Mouse (Mus musculus): ENCODE data around the gene Agrn. TPM values are rescaled to one million over a fixed set of nuclear protein-coding genes. Genes with fewer than 3 reads are reported as not detected.

Agrn gene
- total and polyA plus RNA-seq, 2 experiments from 2014 or later: 20.1 to 94.4 TPM

DNA sequence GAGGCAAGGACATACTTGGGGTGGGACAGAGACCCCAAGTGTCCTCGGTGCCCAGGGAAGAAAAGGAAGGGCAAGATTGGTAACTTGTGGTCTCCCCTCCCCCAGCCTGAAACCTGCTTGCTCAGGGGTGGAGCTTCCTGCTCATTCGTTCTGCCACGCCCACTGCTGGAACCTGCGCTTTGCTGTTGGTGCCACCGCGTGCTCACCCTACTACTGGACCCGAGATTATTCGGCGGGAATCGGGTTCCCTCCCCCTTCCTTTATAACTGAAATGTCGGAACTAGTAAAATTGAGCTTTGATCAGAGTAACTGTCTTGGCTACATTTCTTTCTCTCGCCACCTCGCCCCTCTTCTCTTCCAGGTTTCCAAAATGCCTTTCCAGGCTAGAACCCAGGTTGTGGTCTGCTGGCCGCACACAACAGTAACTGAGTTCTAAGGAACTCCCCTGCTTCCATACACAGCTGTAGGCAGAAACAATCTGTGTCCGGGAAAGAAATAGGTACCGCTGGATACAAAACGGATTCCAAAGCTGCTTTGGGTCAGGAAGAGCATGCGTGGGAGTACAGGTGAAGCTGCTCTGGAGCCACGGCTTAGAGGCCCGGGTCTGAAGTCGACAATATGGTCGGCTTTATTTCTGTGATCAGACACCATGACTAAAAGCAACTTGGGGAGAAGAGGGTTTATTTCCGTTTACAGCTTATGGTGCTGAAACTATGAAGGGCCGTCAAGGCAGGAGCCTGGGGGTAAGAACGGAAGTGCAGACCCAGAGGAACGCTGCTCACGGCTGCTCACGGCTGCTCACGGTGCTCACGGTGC is 60.8 kb downstream of the Agrn start:
- H3K36me3 ChIP-seq (replicated peaks; ENCODE audit: control insufficient read depth, insufficient read depth, low read length): no peaks in the 10 kb centered on the region
- H3K9ac ChIP-seq (replicated peaks; ENCODE audit: low read depth, low read length): no peak overlapping the region
- ATAC-seq (ENCODE audit: insufficient read depth, low read depth) (no peak), DNase-seq (ENCODE audit: low spot score) (no peak)
- H3K4me3 ChIP-seq (ENCODE audit: low read depth, low read length): no peak overlapping the region
- 92% methylated on average over 28 of the region's 30 CpGs for WGBS
- TF ChIP-seq CTCF (IDR thresholded peaks at IDR 0.05; ENCODE audit: low read depth) (no peak), EP300 (IDR thresholded peaks at IDR 0.05; ENCODE audit: low read depth) (no peak)
- no peaks in the 10 kb centered on the region for H3K27me3 ChIP-seq (ENCODE audit: control insufficient read depth, insufficient read depth, low read length)
- H3K9me3 ChIP-seq (replicated peaks; ENCODE audit: control insufficient read depth, low read length): 0 out of 2 replicates have a peak, but pooled peaks cover 2% of the 10 kb centered on the region
- H3K27ac ChIP-seq (ENCODE audit: low read depth): no peak overlapping the region
- H3K4me2 ChIP-seq (ENCODE audit: low read depth, low read length): no peak overlapping the region
- H3K4me1 ChIP-seq (ENCODE audit: control insufficient read depth, insufficient read depth): no peaks in the 10 kb centered on the region

DNA sequence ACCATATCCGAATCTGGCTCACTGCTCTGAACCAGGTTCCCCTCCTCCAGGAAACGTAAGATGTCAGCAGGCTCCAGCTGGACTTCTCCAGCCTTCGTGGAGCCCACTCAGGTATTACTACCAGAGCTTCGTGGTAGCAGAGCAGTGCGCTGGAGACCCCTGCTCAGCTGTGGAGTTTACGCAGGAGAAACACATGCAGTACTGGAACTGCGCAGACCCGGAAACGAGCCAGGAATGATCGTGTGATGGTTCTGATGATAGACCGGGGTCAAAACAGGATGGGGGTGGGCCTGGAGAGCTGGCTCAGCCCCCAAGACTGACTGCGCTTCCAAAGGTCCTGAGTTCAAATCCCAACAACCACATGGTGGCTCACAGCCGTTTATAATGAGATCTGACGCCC is 61.5 kb downstream of the Agrn start:
- Histone ChIP-seq H3K27me3 (ENCODE audit: control insufficient read depth, insufficient read depth, low read length) (no peaks in the 10 kb centered on the region), H3K36me3 (replicated peaks; ENCODE audit: control insufficient read depth, insufficient read depth, low read length) (no peaks in the 10 kb centered on the region), H3K4me3 (ENCODE audit: low read depth, low read length) (no peak overlapping the region), H3K4me1 (ENCODE audit: control insufficient read depth, insufficient read depth) (no peaks in the 10 kb centered on the region), H3K9ac (replicated peaks; ENCODE audit: low read depth, low read length) (no peak overlapping the region), H3K9me3 (replicated peaks; ENCODE audit: control insufficient read depth, low read length) (0 out of 2 replicates have a peak, but pooled peaks cover 2% of the 10 kb centered on the region), H3K27ac (ENCODE audit: low read depth) (no peak overlapping the region), H3K4me2 (ENCODE audit: low read depth, low read length) (no peak overlapping the region)
- no peak for DNase-seq (ENCODE audit: low spot score)
- TF ChIP-seq EP300 (IDR thresholded peaks at IDR 0.05; ENCODE audit: low read depth) (no peak), CTCF (IDR thresholded peaks at IDR 0.05; ENCODE audit: low read depth) (no peak)
- 93% methylated on average over 14 of the region's 14 CpGs for WGBS
- ATAC-seq (ENCODE audit: insufficient read depth, low read depth): no peak

DNA sequence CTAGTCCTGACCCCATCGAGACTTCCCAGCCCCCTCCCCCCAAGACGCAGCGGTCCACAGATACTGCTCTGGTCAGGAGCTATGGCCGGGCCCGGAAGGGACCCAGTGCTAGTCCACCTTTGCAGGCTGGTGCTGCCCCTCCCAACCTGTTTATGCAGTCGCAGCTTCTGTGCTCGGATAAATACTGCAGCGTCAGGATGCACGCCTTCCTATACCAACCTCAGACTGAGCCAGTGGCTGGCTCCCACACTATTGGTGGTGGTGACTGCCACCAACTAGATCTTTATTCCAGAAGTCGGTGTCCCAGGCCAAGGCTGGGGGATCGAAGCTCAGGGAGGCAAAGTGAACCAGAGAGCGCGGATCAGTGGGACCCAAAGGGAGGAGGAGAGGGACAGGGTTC is 62.2 kb downstream of the Agrn start:
- 92% methylated on average over 13 of the region's 13 CpGs for WGBS
- no peaks in the 10 kb centered on the region for H3K36me3 ChIP-seq (replicated peaks; ENCODE audit: control insufficient read depth, insufficient read depth, low read length)

DNA sequence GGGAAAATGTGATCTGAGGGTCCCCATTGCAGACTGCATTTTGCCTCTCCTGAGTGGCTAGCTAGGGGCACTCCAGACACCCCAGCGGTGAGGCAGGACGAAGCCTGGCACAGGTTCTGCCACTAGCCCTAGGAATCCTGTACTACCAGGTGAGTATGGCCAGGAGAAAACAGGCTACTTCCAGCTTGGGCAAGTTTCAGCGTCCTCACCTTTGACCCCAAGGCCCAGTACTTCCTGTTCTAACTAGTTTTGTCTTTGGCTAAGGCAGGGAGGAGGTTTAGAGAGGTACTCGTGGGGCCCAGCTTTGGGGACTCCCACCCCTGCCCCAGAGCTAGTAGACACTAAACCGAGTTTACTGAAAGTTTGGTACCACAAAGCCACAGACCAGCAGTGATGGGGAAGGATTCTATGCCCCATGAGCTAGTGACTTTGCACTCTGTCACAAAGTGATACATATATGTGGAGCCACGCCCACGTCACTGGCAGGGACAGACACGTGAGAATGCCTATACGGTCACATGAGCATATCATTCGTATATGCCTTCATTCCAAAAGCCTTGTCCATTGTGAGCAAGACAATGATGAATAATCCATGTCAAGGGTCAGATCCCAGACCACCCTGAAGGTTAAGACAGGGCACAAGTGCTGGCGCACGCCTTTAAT is 63.2 kb downstream of the Agrn start:
- H3K9me3 ChIP-seq (replicated peaks; ENCODE audit: control insufficient read depth, low read length): no peaks in the 10 kb centered on the region
- H3K4me2 ChIP-seq (ENCODE audit: low read depth, low read length): no peak overlapping the region
- no peak overlapping the region for H3K27ac ChIP-seq (ENCODE audit: low read depth)
- TF ChIP-seq CTCF (IDR thresholded peaks at IDR 0.05; ENCODE audit: low read depth) (no peak), EP300 (IDR thresholded peaks at IDR 0.05; ENCODE audit: low read depth) (no peak)
- no peaks in the 10 kb centered on the region for H3K36me3 ChIP-seq (replicated peaks; ENCODE audit: control insufficient read depth, insufficient read depth, low read length)
- no peak overlapping the region for H3K4me3 ChIP-seq (ENCODE audit: low read depth, low read length)
- ATAC-seq (ENCODE audit: insufficient read depth, low read depth) (no peak), DNase-seq (ENCODE audit: low spot score) (no peak)
- no peaks in the 10 kb centered on the region for H3K27me3 ChIP-seq (ENCODE audit: control insufficient read depth, insufficient read depth, low read length)
- no peak overlapping the region for H3K9ac ChIP-seq (replicated peaks; ENCODE audit: low read depth, low read length)
- WGBS: 75% methylated on average over 12 of the region's 12 CpGs
- no peaks in the 10 kb centered on the region for H3K4me1 ChIP-seq (ENCODE audit: control insufficient read depth, insufficient read depth)

More for the DNA sequence above, 62.2 kb downstream of the Agrn start:
- Histone ChIP-seq H3K4me2 (ENCODE audit: low read depth, low read length) (no peak overlapping the region), H3K4me3 (ENCODE audit: low read depth, low read length) (no peak overlapping the region), H3K9ac (replicated peaks; ENCODE audit: low read depth, low read length) (no peak overlapping the region), H3K27me3 (ENCODE audit: control insufficient read depth, insufficient read depth, low read length) (no peaks in the 10 kb centered on the region), H3K9me3 (replicated peaks; ENCODE audit: control insufficient read depth, low read length) (0 out of 2 replicates have a peak, but pooled peaks cover 2% of the 10 kb centered on the region), H3K4me1 (ENCODE audit: control insufficient read depth, insufficient read depth) (no peaks in the 10 kb centered on the region), H3K27ac (ENCODE audit: low read depth) (no peak overlapping the region)
- TF ChIP-seq EP300 (IDR thresholded peaks at IDR 0.05; ENCODE audit: low read depth) (no peak), CTCF (IDR thresholded peaks at IDR 0.05; ENCODE audit: low read depth) (no peak)
- ATAC-seq (ENCODE audit: insufficient read depth, low read depth): no peak
- no peak for DNase-seq (ENCODE audit: low spot score)

DNA sequence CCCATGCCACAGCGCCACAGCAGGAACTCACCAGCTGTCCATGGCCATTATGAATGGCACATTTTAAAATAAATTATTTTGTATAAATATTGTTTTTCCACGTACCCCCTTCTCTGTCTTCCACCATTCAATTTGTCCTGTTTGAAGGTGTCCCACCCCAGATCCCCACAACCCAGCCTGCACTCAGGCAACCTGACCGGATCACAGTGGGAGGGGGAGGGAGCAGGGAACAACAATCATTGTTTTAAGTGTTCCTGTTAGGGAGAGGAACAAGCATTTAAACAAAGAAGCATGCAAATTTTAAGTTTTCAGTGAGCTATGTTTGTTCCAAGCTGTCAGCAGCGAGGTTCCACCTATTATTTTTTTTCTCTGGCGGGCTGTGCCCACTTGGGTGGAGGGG is 64.0 kb downstream of the Agrn start:
- Histone ChIP-seq H3K4me3 (ENCODE audit: low read depth, low read length) (no peak overlapping the region), H3K4me1 (ENCODE audit: control insufficient read depth, insufficient read depth) (no peaks in the 10 kb centered on the region), H3K27ac (ENCODE audit: low read depth) (no peak overlapping the region), H3K9me3 (replicated peaks; ENCODE audit: control insufficient read depth, low read length) (no peaks in the 10 kb centered on the region), H3K9ac (replicated peaks; ENCODE audit: low read depth, low read length) (no peak overlapping the region), H3K27me3 (ENCODE audit: control insufficient read depth, insufficient read depth, low read length) (no peaks in the 10 kb centered on the region), H3K36me3 (replicated peaks; ENCODE audit: control insufficient read depth, insufficient read depth, low read length) (no peaks in the 10 kb centered on the region), H3K4me2 (ENCODE audit: low read depth, low read length) (no peak overlapping the region)
- 77% methylated on average over 5 of the region's 5 CpGs for WGBS
- DNase-seq (ENCODE audit: low spot score) (no peak), ATAC-seq (ENCODE audit: insufficient read depth, low read depth) (no peak)
- TF ChIP-seq EP300 (IDR thresholded peaks at IDR 0.05; ENCODE audit: low read depth): no peak
- TF ChIP-seq CTCF (IDR thresholded peaks at IDR 0.05; ENCODE audit: low read depth): no peak
